Mouse (Mus musculus) thymus, adult 2 months (tissue): ENCODE results near the gene Irx3.

Experiments
- CTCF ChIP-seq: fragments of 200-500 bp; IDR thresholded peaks from 2 replicates; pipeline ENCODE4 v1.5.1; 2012; ENCODE audit warnings: mild to moderate bottlenecking, control low read depth, low read length, moderate library complexity, borderline replicate concordance; ENCODE audit not compliant: control insufficient read depth, poor library complexity, insufficient read depth; ENCODE audit errors: extremely low read depth
- POLR2A ChIP-seq: fragments of 200-500 bp; IDR thresholded peaks from 2 replicates; pipeline ENCODE4 v1.6.1; 2012; ENCODE audit warnings: mild to moderate bottlenecking, low read length, control low read depth, moderate library complexity; ENCODE audit not compliant: control insufficient read depth, poor library complexity, insufficient read depth; ENCODE audit errors: extremely low read depth

GRCm38 (mm10) chr8:91821976-91822375 is 20.1 kb upstream of the Irx3 start:
- TF ChIP-seq CTCF (no peak), POLR2A (no peak)
